Mouse (Mus musculus) cerebellum, adult 2 months (tissue): Measurements from ENCODE around the gene Serpina11. TPM values are rescaled to one million over a fixed set of nuclear protein-coding genes. Genes with fewer than 3 reads are reported as not detected.
"Not testable (repeated sequence)": the region's sequence is repeated elsewhere in the genome, so short reads cannot be mapped to it uniquely, and the experiment has no call there.

Source experiments
- DNase-seq, 2 experiments: peaks; one replicate each; pipeline ENCODE4 v3.0.0; 2021
- H3K27ac ChIP-seq: fragments of 200-500 bp; 2 replicates; pipeline ENCODE4 v1.5.1; 2012; ENCODE audit warnings: low read length, control low read depth, inconsistent platforms; ENCODE audit not compliant: insufficient read depth
- H3K27me3 ChIP-seq: fragments of 200-500 bp; 2 replicates; pipeline ENCODE4 v1.6.1; 2012; ENCODE audit warnings: inconsistent platforms, mild to moderate bottlenecking, low read length, moderate library complexity; ENCODE audit not compliant: control insufficient read depth, insufficient read depth
- H3K4me1 ChIP-seq: fragments of 200-500 bp; 2 replicates; pipeline ENCODE4 v1.6.1; 2011; ENCODE audit warnings: low read length; ENCODE audit not compliant: control insufficient read depth, insufficient read depth
- H3K4me3 ChIP-seq: fragments of 200-500 bp; replicated peaks from 2 replicates; pipeline ENCODE3; 2011; ENCODE audit warnings: mild to moderate bottlenecking, low read depth, low read length, control low read depth; ENCODE audit not compliant: insufficient read depth
- CTCF ChIP-seq: fragments of 200-500 bp; IDR thresholded peaks from 2 replicates; pipeline ENCODE4 v1.5.1; 2011; ENCODE audit warnings: low read depth, mild to moderate bottlenecking, control low read depth, low read length, moderate library complexity, borderline replicate concordance; ENCODE audit not compliant: insufficient read depth
- POLR2A ChIP-seq: fragments of 200-500 bp; IDR thresholded peaks from 2 replicates; pipeline ENCODE4 v1.6.1; 2011; ENCODE audit warnings: low read length, control low read depth, borderline replicate concordance; ENCODE audit not compliant: insufficient read depth
- WGBS: fragments of 180-500 bp; shearing (Covaris S2); methylation state at CpG from one replicate; pipeline ENCODE4 v1.1.7; 2018; 5-methylcytosine and 5-hydroxymethylcytosine counted together
- polyA plus RNA-seq: library from polyadenylated mRNA; depleted of rRNA; stranded (reverse); fragments of >200 nt; gene quantifications from 2 replicates; pipeline ENCODE4 v1.2.3, GENCODE M21; 2012

Serpina11 gene
- polyA plus RNA-seq, 1 experiment = 0.07 TPM

DNA sequence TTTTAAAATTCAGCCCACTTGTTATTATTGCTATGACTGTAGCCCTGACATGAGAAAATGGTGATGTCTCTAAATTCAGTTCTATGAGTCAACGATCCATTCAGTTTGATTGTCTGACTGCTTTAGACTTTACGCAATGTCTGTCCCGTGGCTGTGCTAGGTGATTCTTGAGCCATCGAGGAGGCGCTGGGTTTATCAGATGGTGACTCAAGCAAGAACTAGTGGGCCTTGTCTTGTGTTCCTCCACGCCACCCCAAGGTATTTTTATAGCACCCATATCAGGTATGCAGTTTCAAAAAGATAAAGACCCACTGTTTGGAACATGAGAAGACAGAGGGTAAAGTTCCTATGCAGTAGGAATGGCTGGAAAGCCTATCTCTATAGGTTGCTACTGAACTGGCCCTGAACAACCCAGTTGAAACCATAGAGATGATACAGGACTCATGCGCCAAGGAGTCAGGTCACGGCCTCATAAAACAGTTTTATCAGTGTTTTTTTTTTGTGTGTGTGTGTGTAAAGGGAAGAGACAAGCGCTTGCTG, 20.1 kb downstream of the Serpina11 start:
- 91% methylated on average over 9 of the region's 9 CpGs for WGBS
- TF ChIP-seq POLR2A (no peak), CTCF (no peak)

GRCm38 (mm10) chr12:103966761-103967160, 23.0 kb downstream of the Serpina11 start:
- no peak for DNase-seq
- no peaks in the 10 kb centered on the region for H3K27me3 ChIP-seq
- no peak for TF ChIP-seq POLR2A
- TF ChIP-seq CTCF = no peak
- no peaks in the 10 kb centered on the region; the same call in 1 of the 2 replicates for H3K4me1 ChIP-seq
- H3K4me3 ChIP-seq = no peak overlapping the region
- WGBS = 68% methylated on average over 3 of the region's 3 CpGs
- no peak overlapping the region for H3K27ac ChIP-seq

More for the DNA sequence above, 20.1 kb downstream of the Serpina11 start:
- H3K27ac ChIP-seq = no peak overlapping the region
- no peaks in the 10 kb centered on the region; the same call in 1 of the 2 replicates for H3K4me1 ChIP-seq
- DNase-seq = no peak
- H3K27me3 ChIP-seq = no peaks in the 10 kb centered on the region
- H3K4me3 ChIP-seq = no peak overlapping the region

- 76% methylated on average over 4 of the region's 4 CpGs for WGBS
Observed at GRCm38 (mm10) chr12:103963288-103963687, 26.5 kb downstream of the Serpina11 start.

GRCm38 (mm10) chr12:103962860-103963259, 26.9 kb downstream of the Serpina11 start:
- H3K4me3 ChIP-seq = no peak overlapping the region
- 91% methylated on average over 8 of the region's 8 CpGs for WGBS
- no peak overlapping the region for H3K27ac ChIP-seq
- no peaks in the 10 kb centered on the region for H3K27me3 ChIP-seq
- no peak for DNase-seq
- no peak for TF ChIP-seq POLR2A
- TF ChIP-seq CTCF = no peak
- no peaks in the 10 kb centered on the region; the same call in 1 of the 2 replicates for H3K4me1 ChIP-seq

More at GRCm38 (mm10) chr12:103963288-103963687, 26.5 kb downstream of the Serpina11 start:
- TF ChIP-seq POLR2A (no peak), CTCF (no peak)
- Histone ChIP-seq H3K4me1 (no peaks in the 10 kb centered on the region; the same call in 1 of the 2 replicates), H3K27ac (no peak overlapping the region), H3K4me3 (no peak overlapping the region), H3K27me3 (no peaks in the 10 kb centered on the region)
- DNase-seq = no peak

GRCm38 (mm10) chr12:103962337-103962736, 27.4 kb downstream of the Serpina11 start:
- TF ChIP-seq POLR2A (no peak), CTCF (no peak)
- H3K4me1 ChIP-seq = no peaks in the 10 kb centered on the region; the same call in 1 of the 2 replicates
- WGBS = 80% methylated on average over 5 of the region's 5 CpGs
- no peak overlapping the region for H3K27ac ChIP-seq
- DNase-seq = no peak
- no peaks in the 10 kb centered on the region for H3K27me3 ChIP-seq
- H3K4me3 ChIP-seq = no peak overlapping the region

- no peaks in the 10 kb centered on the region; the same call in 1 of the 2 replicates for H3K4me1 ChIP-seq
- no peaks in the 10 kb centered on the region for H3K27me3 ChIP-seq
- no peak overlapping the region for H3K4me3 ChIP-seq
- no peak overlapping the region for H3K27ac ChIP-seq
- TF ChIP-seq CTCF (no peak), POLR2A (no peak)
- no peak for DNase-seq
- WGBS = 97% methylated on average over 1 of the region's 1 CpGs
Observed at GRCm38 (mm10) chr12:103961716-103962115, 28.0 kb downstream of the Serpina11 start.

DNA sequence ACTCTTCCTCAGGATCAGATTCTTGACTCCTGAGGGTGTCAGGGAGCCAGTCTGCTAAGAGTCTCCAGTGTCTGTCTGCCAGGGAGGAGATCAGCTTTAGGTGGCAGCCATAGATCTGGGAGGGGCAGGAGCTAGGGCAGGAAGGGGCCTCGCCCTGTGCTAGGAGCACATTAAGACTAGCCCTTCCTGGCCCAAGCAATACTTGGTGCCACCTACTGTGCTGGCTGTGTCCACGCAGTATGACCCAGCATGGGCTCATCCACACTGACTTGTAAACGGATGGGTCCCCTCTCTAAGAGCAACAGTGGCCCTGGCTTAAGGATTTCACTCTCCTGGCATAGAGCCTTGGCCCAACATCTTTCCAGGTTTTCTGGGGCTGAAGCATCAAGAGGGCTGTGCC, 31.0 kb downstream of the Serpina11 start, which contains the start of gene Serpina1e:
Serpina1e (minus strand) TSS at position 178 of the 400 bp plus-strand sequence.
- no peak for TF ChIP-seq CTCF
- no peak for TF ChIP-seq POLR2A
- 26% methylated on average over 3 of the region's 3 CpGs for WGBS
- no peaks in the 10 kb centered on the region for H3K27me3 ChIP-seq
- H3K4me3 ChIP-seq = no peak within 1 kb of the TSS
- no peaks in the 10 kb centered on the region for H3K4me1 ChIP-seq
- no peak for DNase-seq
- H3K27ac ChIP-seq = no peak within 1 kb of the TSS

DNA sequence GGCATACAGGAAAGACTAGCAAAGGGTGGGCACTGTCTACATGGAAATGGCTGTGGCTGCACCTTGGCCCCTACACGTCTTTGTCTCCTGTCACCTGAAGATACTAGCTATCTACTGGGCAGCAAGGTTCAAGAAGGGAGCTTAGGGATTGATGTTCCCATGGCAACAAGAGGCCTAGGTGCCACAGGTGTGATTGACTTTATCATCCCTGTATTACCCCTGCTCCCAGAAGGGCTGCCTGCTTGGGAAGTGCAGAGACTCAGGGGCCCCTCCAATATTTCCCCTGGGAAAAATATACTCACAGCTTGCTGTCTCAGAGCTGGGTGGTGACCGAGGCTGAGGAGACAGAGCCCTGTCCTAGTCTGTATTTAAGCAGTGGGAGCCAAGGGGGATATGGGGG, 33.2 kb downstream of the Serpina11 start:
- WGBS = 88% methylated on average over 2 of the region's 2 CpGs
- H3K27me3 ChIP-seq, H3K4me1 ChIP-seq, DNase-seq, H3K4me3 ChIP-seq, H3K27ac ChIP-seq: not testable (repeated sequence)

DNA sequence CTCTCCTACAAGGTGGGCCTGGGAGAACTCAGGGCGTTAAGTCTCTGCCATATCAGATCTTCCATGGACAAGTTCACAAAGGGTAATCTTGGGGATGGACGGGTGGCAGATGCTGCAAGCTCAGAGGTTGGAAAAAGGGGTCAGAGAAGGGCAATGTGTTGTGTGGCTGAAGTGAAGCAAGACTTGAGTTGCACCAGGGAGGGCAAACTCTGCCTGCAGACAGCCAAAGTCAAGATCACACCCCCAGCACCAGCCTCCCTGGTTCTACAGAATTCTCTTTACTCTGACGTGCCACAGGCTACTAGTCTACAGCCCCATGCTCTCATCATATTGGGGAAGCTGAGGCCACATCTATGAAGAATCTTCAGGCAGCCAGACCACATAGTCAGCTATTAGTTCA, 36.8 kb downstream of the Serpina11 start:
- WGBS = 71% methylated on average over 3 of the region's 3 CpGs
- H3K27ac ChIP-seq = not testable (repeated sequence)

More for the DNA sequence above, 36.8 kb downstream of the Serpina11 start:
- H3K4me3 ChIP-seq, H3K4me1 ChIP-seq, H3K27me3 ChIP-seq, DNase-seq: not testable (repeated sequence)
